Mouse (Mus musculus): ENCODE measurements around the gene Rps6ka5. TPM values are rescaled to one million over a fixed set of nuclear protein-coding genes. Genes with fewer than 3 reads are reported as not detected.

The Rps6ka5 gene
- polyA plus RNA-seq, 1 experiment from 2014 or later, result 4.0 TPM

DNA sequence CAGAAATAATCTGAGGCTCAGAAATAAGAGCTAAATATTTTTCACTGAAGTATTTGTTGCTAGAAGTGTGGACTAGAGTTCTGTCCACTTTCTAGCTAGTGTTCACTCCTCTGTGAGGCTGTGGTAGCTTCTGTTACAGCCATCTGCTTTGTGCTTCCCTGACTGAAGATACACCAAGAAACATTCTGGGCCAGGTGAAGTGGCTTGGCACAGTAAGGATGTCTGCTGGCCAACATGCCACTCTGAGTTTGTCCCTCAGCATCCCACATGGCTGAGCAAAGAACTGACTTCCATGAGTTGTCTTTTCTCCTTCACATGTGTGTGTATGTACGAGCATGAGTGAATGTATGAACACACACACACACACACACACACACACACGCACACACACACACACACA lies 147.6 kb downstream of the Rps6ka5 start:
- Histone ChIP-seq H3K27me3 (ENCODE audit: insufficient read depth, low read length) (no peaks in the 10 kb centered on the region), H3K4me2 (replicated peaks; ENCODE audit: low read depth, low read length) (no peak overlapping the region), H3K4me1 (ENCODE audit: insufficient read depth, low read length) (no peaks in the 10 kb centered on the region), H3K27ac (ENCODE audit: low read length) (no peak overlapping the region), H3K9ac (replicated peaks; ENCODE audit: low read length) (no peak overlapping the region), H3K4me3 (ENCODE audit: low read length) (no peak overlapping the region), H3K36me3 (ENCODE audit: insufficient read depth, low read length) (no peaks in the 10 kb centered on the region), H3K9me3 (ENCODE audit: low read length) (no peaks in the 10 kb centered on the region)
- ATAC-seq (ENCODE audit: low FRiP score, low TSS enrichment), result no peak
- 93% methylated on average over 2 of the region's 2 CpGs for WGBS

DNA sequence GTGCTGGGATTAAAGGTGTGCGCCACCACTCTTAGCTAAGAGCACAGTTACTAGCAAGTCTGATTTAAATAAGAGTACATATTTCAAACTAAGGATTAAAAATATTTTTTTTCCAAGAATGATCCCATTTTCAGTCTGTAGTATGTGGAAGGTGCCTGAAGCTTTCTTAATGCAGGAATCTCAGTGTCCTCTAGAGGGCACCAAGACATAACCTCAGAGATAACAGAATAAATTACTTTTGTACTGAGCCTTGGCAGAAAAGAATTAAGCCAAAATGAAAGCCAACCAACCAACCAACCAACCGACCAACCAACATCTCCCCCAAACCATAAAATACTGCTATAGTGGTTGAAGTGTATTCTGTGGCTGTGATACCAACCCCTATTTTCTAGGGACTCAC lies 148.5 kb downstream of the Rps6ka5 start:
- no peak overlapping the region for H3K4me3 ChIP-seq (ENCODE audit: low read length)
- H3K9ac ChIP-seq (replicated peaks; ENCODE audit: low read length), result no peak overlapping the region
- H3K9me3 ChIP-seq (ENCODE audit: low read length), result no peaks in the 10 kb centered on the region
- H3K4me2 ChIP-seq (replicated peaks; ENCODE audit: low read depth, low read length), result no peak overlapping the region
- 50% methylated on average over 2 of the region's 2 CpGs for WGBS
- no peak overlapping the region for H3K27ac ChIP-seq (ENCODE audit: low read length)
- no peak for ATAC-seq (ENCODE audit: low FRiP score, low TSS enrichment)
- no peaks in the 10 kb centered on the region for H3K4me1 ChIP-seq (ENCODE audit: insufficient read depth, low read length)
- no peaks in the 10 kb centered on the region for H3K36me3 ChIP-seq (ENCODE audit: insufficient read depth, low read length)
- no peaks in the 10 kb centered on the region for H3K27me3 ChIP-seq (ENCODE audit: insufficient read depth, low read length)

- Histone ChIP-seq H3K27me3 (ENCODE audit: insufficient read depth, low read length) (no peaks in the 10 kb centered on the region), H3K36me3 (ENCODE audit: insufficient read depth, low read length) (no peaks in the 10 kb centered on the region), H3K9me3 (ENCODE audit: low read length) (no peaks in the 10 kb centered on the region), H3K27ac (ENCODE audit: low read length) (no peak overlapping the region), H3K4me3 (ENCODE audit: low read length) (no peak overlapping the region), H3K4me2 (replicated peaks; ENCODE audit: low read depth, low read length) (no peak overlapping the region), H3K4me1 (ENCODE audit: insufficient read depth, low read length) (no peaks in the 10 kb centered on the region), H3K9ac (replicated peaks; ENCODE audit: low read length) (no peak overlapping the region)
- ATAC-seq (ENCODE audit: low FRiP score, low TSS enrichment), result no peak
- 84% methylated on average over 3 of the region's 3 CpGs for WGBS
Measured at GRCm38 (mm10) chr12:100575739-100576138, 151.0 kb downstream of the Rps6ka5 start.

DNA sequence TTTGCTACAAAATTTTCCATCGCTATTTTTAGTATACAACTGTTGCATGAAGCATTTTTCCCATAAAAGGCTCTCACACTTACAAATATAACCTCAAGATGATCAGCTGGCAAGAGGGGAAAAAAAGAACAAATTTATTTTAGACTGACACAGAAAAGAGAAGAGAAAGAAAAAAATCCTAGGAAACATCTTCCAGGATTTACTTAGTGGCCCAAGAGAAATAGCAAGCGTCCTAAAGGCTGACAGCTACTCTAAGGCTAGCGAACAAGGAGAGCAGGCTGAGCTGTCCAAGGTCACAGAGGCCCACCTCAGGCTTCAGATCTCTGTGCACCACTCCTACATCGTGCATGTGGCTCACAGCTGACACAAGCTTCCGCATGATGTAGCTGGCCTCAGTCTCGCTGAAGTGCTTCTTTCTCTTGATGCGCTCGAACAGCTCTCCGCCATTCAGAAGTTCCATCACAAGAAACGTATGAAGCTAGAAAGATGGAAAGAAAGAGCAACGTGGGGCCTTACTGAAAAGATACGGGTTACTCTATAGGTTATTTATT lies 156.2 kb downstream of the Rps6ka5 start:
- no peak overlapping the region for H3K4me3 ChIP-seq (ENCODE audit: low read length)
- H3K4me2 ChIP-seq (replicated peaks; ENCODE audit: low read depth, low read length), result no peak overlapping the region
- H3K4me1 ChIP-seq (ENCODE audit: insufficient read depth, low read length), result no peaks in the 10 kb centered on the region
- H3K36me3 ChIP-seq (ENCODE audit: insufficient read depth, low read length), result no peaks in the 10 kb centered on the region
- no peak overlapping the region for H3K9ac ChIP-seq (replicated peaks; ENCODE audit: low read length)
- ATAC-seq (ENCODE audit: low FRiP score, low TSS enrichment), result no peak
- no peak overlapping the region for H3K27ac ChIP-seq (ENCODE audit: low read length)
- no peaks in the 10 kb centered on the region for H3K27me3 ChIP-seq (ENCODE audit: insufficient read depth, low read length)
- H3K9me3 ChIP-seq (ENCODE audit: low read length), result no peaks in the 10 kb centered on the region
- 78% methylated on average over 12 of the region's 12 CpGs for WGBS

- Histone ChIP-seq H3K9ac (replicated peaks; ENCODE audit: low read length) (no peak overlapping the region), H3K4me1 (ENCODE audit: insufficient read depth, low read length) (0 out of 2 replicates have a peak, but pooled peaks cover 7% of the 10 kb centered on the region), H3K4me2 (replicated peaks; ENCODE audit: low read depth, low read length) (no peak overlapping the region), H3K9me3 (ENCODE audit: low read length) (no peaks in the 10 kb centered on the region), H3K4me3 (ENCODE audit: low read length) (no peak overlapping the region), H3K27me3 (ENCODE audit: insufficient read depth, low read length) (no peaks in the 10 kb centered on the region), H3K27ac (ENCODE audit: low read length) (no peak overlapping the region), H3K36me3 (ENCODE audit: insufficient read depth, low read length) (no peaks in the 10 kb centered on the region)
- no peak for ATAC-seq (ENCODE audit: low FRiP score, low TSS enrichment)
- 74% methylated on average over 7 of the region's 7 CpGs for WGBS
Measured at GRCm38 (mm10) chr12:100568831-100569230, 158.0 kb downstream of the Rps6ka5 start.

DNA sequence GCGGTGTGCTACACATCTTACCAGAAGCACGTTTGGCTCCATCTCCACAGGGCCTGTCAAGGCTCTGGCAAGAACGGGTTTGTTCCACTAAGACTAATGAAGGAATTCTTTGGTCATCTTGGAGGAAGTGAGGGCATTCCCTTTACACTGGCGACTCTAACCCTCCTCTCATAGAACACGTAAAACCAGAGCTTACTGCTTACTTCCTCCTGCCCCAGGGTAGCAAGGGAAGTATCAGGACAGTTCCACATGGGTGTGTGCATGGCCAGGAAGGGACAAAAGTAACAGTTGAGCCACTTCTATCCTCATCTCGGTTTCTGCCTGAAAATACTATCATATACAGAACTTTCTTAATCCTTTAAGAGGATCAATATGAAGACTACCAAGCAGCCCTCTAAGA lies 158.7 kb downstream of the Rps6ka5 start:
- Histone ChIP-seq H3K4me3 (ENCODE audit: low read length) (no peak overlapping the region), H3K27ac (ENCODE audit: low read length) (no peak overlapping the region)

DNA sequence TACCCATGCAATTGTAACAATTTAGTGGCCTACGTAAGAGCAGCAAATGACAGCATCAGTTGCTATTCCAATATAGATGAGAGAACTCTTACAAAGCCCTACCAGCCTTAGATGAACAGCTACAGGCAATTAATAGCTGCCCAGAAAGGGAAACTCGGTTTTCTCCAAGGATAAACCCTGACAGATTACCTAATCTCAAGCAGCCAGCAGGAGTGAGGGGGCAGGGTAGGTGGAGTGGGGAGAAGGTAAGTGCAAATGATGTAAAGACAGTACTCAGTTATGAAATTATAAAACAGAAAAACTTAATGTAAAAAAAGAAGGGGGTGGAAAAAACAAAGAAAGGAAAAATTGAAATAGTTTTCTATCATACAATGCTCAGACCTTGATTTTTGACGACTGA lies 159.2 kb downstream of the Rps6ka5 start:
- Histone ChIP-seq H3K4me2 (replicated peaks; ENCODE audit: low read depth, low read length) (no peak overlapping the region), H3K27ac (ENCODE audit: low read length) (no peak overlapping the region), H3K4me3 (ENCODE audit: low read length) (no peak overlapping the region), H3K4me1 (ENCODE audit: insufficient read depth, low read length) (0 out of 2 replicates have a peak, but pooled peaks cover 7% of the 10 kb centered on the region), H3K9me3 (ENCODE audit: low read length) (no peaks in the 10 kb centered on the region), H3K27me3 (ENCODE audit: insufficient read depth, low read length) (no peaks in the 10 kb centered on the region), H3K9ac (replicated peaks; ENCODE audit: low read length) (no peak overlapping the region), H3K36me3 (ENCODE audit: insufficient read depth, low read length) (no peaks in the 10 kb centered on the region)
- ATAC-seq (ENCODE audit: low FRiP score, low TSS enrichment), result no peak
- WGBS, result 80% methylated on average over 3 of the region's 3 CpGs

More for the DNA sequence above, 158.7 kb downstream of the Rps6ka5 start:
- ATAC-seq (ENCODE audit: low FRiP score, low TSS enrichment), result no peak
- H3K36me3 ChIP-seq (ENCODE audit: insufficient read depth, low read length), result no peaks in the 10 kb centered on the region
- H3K27me3 ChIP-seq (ENCODE audit: insufficient read depth, low read length), result no peaks in the 10 kb centered on the region
- no peak overlapping the region for H3K4me2 ChIP-seq (replicated peaks; ENCODE audit: low read depth, low read length)
- WGBS, result 84% methylated on average over 6 of the region's 6 CpGs
- no peak overlapping the region for H3K9ac ChIP-seq (replicated peaks; ENCODE audit: low read length)
- H3K9me3 ChIP-seq (ENCODE audit: low read length), result no peaks in the 10 kb centered on the region
- 0 out of 2 replicates have a peak, but pooled peaks cover 7% of the 10 kb centered on the region for H3K4me1 ChIP-seq (ENCODE audit: insufficient read depth, low read length)

- Histone ChIP-seq H3K9ac (replicated peaks; ENCODE audit: low read length) (no peak overlapping the region), H3K4me2 (replicated peaks; ENCODE audit: low read depth, low read length) (no peak overlapping the region), H3K27ac (ENCODE audit: low read length) (no peak overlapping the region), H3K9me3 (ENCODE audit: low read length) (no peaks in the 10 kb centered on the region), H3K4me3 (ENCODE audit: low read length) (no peak overlapping the region), H3K36me3 (ENCODE audit: insufficient read depth, low read length) (no peaks in the 10 kb centered on the region), H3K27me3 (ENCODE audit: insufficient read depth, low read length) (no peaks in the 10 kb centered on the region), H3K4me1 (ENCODE audit: insufficient read depth, low read length) (no peaks in the 10 kb centered on the region)
- no peak for ATAC-seq (ENCODE audit: low FRiP score, low TSS enrichment)
- WGBS, result 83% methylated on average over 6 of the region's 6 CpGs
Measured at GRCm38 (mm10) chr12:100553675-100554074, 173.1 kb downstream of the Rps6ka5 start.

DNA sequence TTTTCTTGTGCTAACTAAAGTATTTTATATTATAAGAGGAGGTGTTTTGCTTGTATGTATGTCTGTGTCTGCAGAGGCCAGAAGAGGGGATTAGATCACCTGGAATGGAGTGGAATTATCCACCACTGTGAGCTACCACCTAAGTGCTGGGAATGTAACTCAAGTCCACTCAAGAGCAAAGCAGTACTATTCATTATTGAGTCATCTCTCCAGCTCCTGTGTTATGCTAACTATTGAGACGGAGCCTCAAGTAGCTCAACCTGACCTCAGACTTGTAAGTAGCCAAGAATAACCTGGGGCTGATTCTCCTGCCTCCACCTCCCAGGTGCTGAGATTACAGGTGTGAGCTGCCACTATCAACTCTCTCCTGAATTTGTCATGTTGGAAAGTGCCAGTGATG lies 174.8 kb downstream of the Rps6ka5 start:
- no peak overlapping the region for H3K9ac ChIP-seq (replicated peaks; ENCODE audit: low read length)
- no peaks in the 10 kb centered on the region for H3K4me1 ChIP-seq (ENCODE audit: insufficient read depth, low read length)
- no peaks in the 10 kb centered on the region for H3K36me3 ChIP-seq (ENCODE audit: insufficient read depth, low read length)
- no peak for ATAC-seq (ENCODE audit: low FRiP score, low TSS enrichment)
- H3K27ac ChIP-seq (ENCODE audit: low read length), result no peak overlapping the region
- no peaks in the 10 kb centered on the region for H3K27me3 ChIP-seq (ENCODE audit: insufficient read depth, low read length)
- H3K9me3 ChIP-seq (ENCODE audit: low read length), result no peaks in the 10 kb centered on the region
- H3K4me3 ChIP-seq (ENCODE audit: low read length), result no peak overlapping the region
- 91% methylated on average over 1 of the region's 1 CpGs for WGBS
- no peak overlapping the region for H3K4me2 ChIP-seq (replicated peaks; ENCODE audit: low read depth, low read length)

GRCm38 (mm10) chr12:100544194-100544567 lies 182.6 kb downstream of the Rps6ka5 start:
- no peaks in the 10 kb centered on the region for H3K36me3 ChIP-seq (ENCODE audit: insufficient read depth, low read length)
- H3K4me2 ChIP-seq (replicated peaks; ENCODE audit: low read depth, low read length), result no peak overlapping the region
- H3K27ac ChIP-seq (ENCODE audit: low read length), result no peak overlapping the region
- WGBS, result 90% methylated on average over 4 of the region's 4 CpGs
- H3K9me3 ChIP-seq (ENCODE audit: low read length), result no peaks in the 10 kb centered on the region
- no peak overlapping the region for H3K4me3 ChIP-seq (ENCODE audit: low read length)
- no peak for ATAC-seq (ENCODE audit: low FRiP score, low TSS enrichment)
- no peaks in the 10 kb centered on the region for H3K27me3 ChIP-seq (ENCODE audit: insufficient read depth, low read length)
- peaks cover 6% of the 10 kb centered on the region for H3K4me1 ChIP-seq (ENCODE audit: insufficient read depth, low read length)
- no peak overlapping the region for H3K9ac ChIP-seq (replicated peaks; ENCODE audit: low read length)
